Mouse (Mus musculus): ENCODE measurements around the gene Mfsd2a. TPM values are rescaled to one million over a fixed set of nuclear protein-coding genes. Genes with fewer than 3 reads are reported as not detected.
A peak's percentile ranks its signal among the peaks of the same experiment; 100 is the strongest.

Gene Mfsd2a
- polyA plus RNA-seq, 1 experiment = 7.2 TPM

DNA sequence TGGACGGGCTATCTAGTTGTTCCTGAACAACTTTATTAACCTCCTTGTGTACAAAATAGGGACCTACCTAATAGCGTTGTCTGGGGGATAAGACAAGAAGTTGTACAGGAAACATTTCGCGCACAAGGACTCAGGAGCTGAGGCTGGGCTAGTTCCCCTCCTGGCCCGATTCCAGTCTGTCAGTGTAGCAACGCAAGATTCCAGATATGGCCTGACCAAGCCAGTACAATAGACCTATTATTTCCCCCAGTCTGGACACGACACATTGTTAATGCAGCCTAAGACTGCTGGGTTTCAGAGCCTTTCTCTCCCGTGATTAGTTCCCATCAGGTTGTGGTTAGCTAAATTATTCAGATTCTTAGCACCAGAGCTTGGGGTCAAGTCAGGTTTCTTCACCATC lies 1.8 kb upstream of the Mfsd2a start:
- no peak for TF ChIP-seq POLR2A (IDR thresholded peaks at IDR 0.05; ENCODE audit: borderline replicate concordance, extremely low read depth, low read depth, low read length)
- TF ChIP-seq CTCF (IDR thresholded peaks at IDR 0.05; ENCODE audit: insufficient read depth, low read length) = no peak
- DNase-seq = no peak
- no peaks in the 10 kb centered on the region; the same call in 1 of the 2 replicates for H3K4me1 ChIP-seq (ENCODE audit: control insufficient read depth, insufficient read depth, low read length)
- 45% methylated on average over 8 of the region's 8 CpGs for WGBS
- no peak overlapping the region for H3K4me3 ChIP-seq (replicated peaks; ENCODE audit: extremely low read depth, low read depth, low read length)

DNA sequence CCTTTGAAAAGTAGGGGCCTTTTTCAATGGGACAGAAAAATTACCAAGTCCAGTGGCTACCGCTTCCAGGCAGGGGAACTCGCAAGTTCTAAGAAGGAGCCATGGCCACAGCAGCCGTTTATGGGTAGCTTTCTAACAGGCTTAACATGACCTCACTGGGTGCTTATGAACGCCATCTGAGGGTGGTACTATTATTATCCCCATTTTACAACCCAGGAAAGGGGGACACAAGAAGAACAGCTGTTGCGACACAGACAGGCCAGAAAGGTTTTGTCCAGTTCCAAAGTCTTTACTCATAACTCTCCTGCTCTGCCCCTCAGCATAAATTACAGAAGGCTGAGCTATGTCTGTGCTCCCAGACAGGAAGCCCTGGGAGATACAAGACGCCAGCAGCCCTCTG lies 601 bp upstream of the Mfsd2a start:
- Histone ChIP-seq H3K4me1 (ENCODE audit: control insufficient read depth, insufficient read depth, low read length) (no peaks in the 10 kb centered on the region; the same call in 1 of the 2 replicates), H3K4me3 (replicated peaks; ENCODE audit: extremely low read depth, low read depth, low read length) (no peak overlapping the region)
- 39% methylated on average over 6 of the region's 6 CpGs for WGBS
- no peak for TF ChIP-seq POLR2A (IDR thresholded peaks at IDR 0.05; ENCODE audit: borderline replicate concordance, extremely low read depth, low read depth, low read length)
- TF ChIP-seq CTCF (IDR thresholded peaks at IDR 0.05; ENCODE audit: insufficient read depth, low read length) = no peak
- DNase-seq = no peak

DNA sequence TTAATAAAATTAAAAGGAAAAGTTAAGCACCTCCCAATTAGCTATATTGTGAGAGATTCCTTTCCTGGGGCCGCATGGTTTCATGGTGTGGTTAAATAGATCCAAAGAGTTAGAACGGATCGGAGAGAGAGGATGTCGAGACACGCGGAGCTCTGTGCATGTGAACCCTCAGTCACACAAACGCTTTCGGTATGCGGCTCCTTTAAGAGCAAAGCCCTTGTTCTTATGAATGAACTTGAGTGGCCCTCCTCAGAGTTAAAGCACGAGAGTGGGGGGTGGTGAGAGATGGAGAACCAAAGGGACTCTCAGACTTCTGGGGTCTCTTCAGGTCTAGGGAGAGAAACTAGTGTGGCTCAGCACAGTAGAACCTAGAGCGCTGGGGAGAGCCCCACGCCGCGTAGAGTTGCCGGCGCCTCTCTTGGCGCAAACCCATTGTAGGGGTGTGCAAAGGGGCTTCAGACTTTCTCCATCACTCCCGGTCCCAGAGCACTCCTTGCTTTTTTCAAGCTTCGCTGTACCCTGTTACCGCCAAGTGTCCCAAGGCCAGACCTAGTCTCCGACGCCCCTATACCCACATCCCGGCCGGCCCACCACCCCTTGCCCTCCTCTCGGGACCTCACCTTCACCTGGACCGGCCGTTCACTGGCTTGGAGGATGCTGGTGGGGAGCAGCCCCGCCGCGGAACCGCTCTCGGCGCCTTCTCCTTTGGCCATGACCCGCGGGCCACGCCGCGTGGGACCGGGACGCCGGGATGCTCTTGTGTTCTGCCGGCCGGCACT lies 478 bp downstream of the Mfsd2a start:
- no peak for DNase-seq
- H3K4me1 ChIP-seq (ENCODE audit: control insufficient read depth, insufficient read depth, low read length) = peaks cover 3% of the 10 kb centered on the region; the same call in 1 of the 2 replicates
- TF ChIP-seq POLR2A (IDR thresholded peaks at IDR 0.05; ENCODE audit: borderline replicate concordance, extremely low read depth, low read depth, low read length) (no peak), CTCF (IDR thresholded peaks at IDR 0.05; ENCODE audit: insufficient read depth, low read length) (no peak)
- 1% methylated on average over 43 of the region's 43 CpGs for WGBS
- peak overlapping the region; percentile 31 for H3K4me3 ChIP-seq (replicated peaks; ENCODE audit: extremely low read depth, low read depth, low read length)

DNA sequence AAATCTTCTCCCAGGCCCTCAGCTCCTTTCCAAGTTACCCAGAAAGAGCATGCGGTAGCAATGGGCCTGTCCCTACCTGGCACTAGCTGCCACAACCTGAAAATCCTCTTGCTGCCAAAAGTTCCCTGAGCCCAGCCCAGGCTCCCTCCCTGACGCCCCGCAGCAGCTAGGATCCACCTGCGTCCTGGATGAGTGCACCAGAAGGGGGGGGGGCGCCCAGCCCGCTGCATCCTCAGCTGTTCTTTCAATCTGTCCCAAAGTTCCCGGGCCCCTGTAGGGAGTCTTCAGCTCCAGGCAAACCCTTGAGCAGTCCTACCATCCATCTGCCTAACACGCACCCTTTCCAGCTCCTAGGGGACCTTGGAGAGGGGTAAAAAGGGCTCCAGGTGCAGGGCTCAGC lies 1.2 kb downstream of the Mfsd2a start:
- H3K4me1 ChIP-seq (ENCODE audit: control insufficient read depth, insufficient read depth, low read length) = peaks cover 3% of the 10 kb centered on the region; the same call in 1 of the 2 replicates
- TF ChIP-seq POLR2A (IDR thresholded peaks at IDR 0.05; ENCODE audit: borderline replicate concordance, extremely low read depth, low read depth, low read length) (no peak), CTCF (IDR thresholded peaks at IDR 0.05; ENCODE audit: insufficient read depth, low read length) (no peak)
- DNase-seq = no peak
- no peak overlapping the region for H3K4me3 ChIP-seq (replicated peaks; ENCODE audit: extremely low read depth, low read depth, low read length)
- WGBS = 15% methylated on average over 8 of the region's 8 CpGs

DNA sequence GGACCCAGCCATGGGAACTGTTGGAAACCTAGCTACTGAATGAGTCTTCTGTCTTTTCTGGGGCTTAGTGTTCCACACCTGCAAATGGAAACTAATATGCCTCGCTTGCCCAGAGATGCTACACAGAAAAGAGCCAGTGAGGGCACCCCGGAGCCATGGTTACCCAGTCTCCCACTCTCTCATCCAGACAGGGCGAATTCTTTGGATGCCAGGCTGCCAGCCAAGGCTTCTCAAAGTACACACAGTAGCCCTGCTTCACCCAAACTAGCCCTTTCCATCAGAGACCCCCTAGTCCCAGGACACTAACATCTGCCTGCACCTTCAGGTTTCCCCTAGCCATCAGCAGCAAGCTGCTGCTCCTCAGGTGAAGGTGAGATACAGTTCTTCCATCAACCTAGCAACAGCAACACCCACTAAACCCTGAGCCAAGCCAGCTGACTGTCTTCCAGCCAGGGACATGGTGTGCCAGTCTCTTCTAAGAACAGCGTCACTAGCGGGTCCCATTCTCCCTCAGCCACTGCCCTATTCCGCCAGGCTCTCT lies 2.4 kb downstream of the Mfsd2a start:
- Histone ChIP-seq H3K4me1 (ENCODE audit: control insufficient read depth, insufficient read depth, low read length) (peaks cover 5% of the 10 kb centered on the region; the same call in 1 of the 2 replicates), H3K4me3 (replicated peaks; ENCODE audit: extremely low read depth, low read depth, low read length) (no peak overlapping the region)
- WGBS = 83% methylated on average over 6 of the region's 6 CpGs
- no peak for DNase-seq
- TF ChIP-seq POLR2A (IDR thresholded peaks at IDR 0.05; ENCODE audit: borderline replicate concordance, extremely low read depth, low read depth, low read length) (no peak), CTCF (IDR thresholded peaks at IDR 0.05; ENCODE audit: insufficient read depth, low read length) (no peak)

DNA sequence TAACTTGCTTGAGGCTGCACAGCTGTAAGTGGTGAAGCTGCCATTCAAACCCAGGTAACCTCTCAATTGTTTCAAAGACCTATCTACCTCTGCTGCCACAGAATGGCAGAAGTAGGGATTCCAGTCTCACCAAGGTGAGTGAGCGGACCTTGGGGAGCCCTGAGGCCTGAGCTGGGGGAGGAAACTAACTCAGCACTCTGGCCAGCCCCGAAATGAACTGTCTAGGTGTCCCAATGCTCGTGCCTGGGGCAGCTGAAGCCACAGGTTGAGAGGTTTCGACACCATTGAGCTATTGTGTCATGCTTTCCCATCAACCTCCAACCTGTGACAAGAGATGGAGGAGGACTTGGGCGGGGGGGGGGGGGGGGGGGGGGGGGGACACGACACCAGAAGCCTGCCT lies 4.7 kb downstream of the Mfsd2a start:
- Histone ChIP-seq H3K4me1 (ENCODE audit: control insufficient read depth, insufficient read depth, low read length) (peaks cover 5% of the 10 kb centered on the region; the same call in 1 of the 2 replicates), H3K4me3 (replicated peaks; ENCODE audit: extremely low read depth, low read depth, low read length) (no peak overlapping the region)
- 69% methylated on average over 5 of the region's 6 CpGs for WGBS
- DNase-seq = no peak
- TF ChIP-seq POLR2A (IDR thresholded peaks at IDR 0.05; ENCODE audit: borderline replicate concordance, extremely low read depth, low read depth, low read length) = no peak

DNA sequence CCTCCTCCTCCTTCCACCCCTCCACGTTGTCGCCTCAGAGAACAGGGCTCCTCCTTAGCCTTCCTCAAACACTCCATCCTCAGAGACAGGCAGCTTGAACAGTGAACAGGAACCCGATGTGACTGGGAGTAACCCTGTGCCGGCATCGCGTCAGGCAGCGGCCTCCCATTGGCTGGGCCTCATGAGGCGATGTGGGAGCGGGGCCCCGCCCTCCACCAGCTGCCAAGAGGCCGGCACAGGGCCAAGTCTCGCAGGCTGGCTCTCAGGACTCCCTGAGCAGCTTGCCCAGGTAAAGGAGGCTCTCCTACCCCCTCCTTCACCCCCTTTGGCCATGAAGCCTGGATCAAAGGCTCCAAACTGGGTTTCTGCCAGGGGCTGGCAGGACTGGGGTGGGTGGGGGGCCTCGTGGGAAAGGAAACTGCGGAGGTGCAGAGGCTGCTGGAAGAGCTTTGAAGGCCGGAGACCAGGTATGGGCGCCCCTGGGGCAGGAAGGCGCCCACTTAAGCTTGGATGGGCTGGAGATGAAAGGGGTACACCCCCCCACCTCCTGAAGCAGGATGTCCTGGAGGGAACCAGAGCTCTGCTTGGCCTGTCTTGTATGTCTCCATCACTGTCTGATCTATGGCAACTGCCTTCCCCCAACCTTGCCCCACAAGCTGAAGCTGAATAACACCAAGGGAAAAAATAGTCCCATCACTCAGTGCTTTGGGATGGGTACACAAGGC lies 5.4 kb downstream of the Mfsd2a start:
- Histone ChIP-seq H3K4me3 (replicated peaks; ENCODE audit: extremely low read depth, low read depth, low read length) (no peak overlapping the region), H3K4me1 (ENCODE audit: control insufficient read depth, insufficient read depth, low read length) (0 out of 2 replicates have a peak, but pooled peaks cover 5% of the 10 kb centered on the region)
- TF ChIP-seq POLR2A (IDR thresholded peaks at IDR 0.05; ENCODE audit: borderline replicate concordance, extremely low read depth, low read depth, low read length) (no peak), CTCF (IDR thresholded peaks at IDR 0.05; ENCODE audit: insufficient read depth, low read length) (no peak)
- DNase-seq = peak; percentile 84
- WGBS = 8% methylated on average over 17 of the region's 17 CpGs

DNA sequence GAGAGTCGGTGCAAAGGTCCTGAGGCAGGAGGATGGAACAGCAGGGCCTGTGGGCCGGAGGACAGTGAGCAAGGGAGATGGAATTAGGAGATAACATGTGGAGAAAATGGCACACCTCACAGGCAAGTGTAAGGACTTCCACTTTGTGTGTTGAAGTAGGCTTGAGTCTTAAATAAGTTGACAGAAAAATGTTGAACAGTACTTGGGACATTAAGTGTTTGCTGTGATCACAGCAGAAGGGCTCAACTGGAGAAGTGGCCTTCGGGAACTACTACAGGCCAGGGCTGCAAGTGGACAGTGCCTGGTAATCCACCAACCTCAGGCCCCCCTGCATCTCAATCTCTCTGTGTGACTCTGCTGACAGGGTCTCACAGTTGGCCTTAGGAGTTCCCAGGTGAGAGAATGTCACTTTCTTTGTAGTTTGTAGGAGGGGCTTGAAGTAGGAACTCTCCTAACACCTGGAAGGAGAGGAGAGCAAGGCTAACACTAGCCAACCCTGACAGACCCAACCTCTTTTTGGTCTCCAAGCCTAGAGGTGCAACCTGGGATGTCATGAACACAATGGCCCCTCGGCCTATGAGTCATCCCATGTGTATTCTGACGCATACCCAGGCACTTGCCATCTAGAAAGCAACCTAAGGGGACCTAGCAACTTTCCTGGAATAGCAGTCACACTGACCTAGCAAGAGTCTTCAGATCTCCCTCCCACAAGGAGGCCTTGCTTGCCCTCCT lies 6.1 kb downstream of the Mfsd2a start:
- TF ChIP-seq CTCF (IDR thresholded peaks at IDR 0.05; ENCODE audit: insufficient read depth, low read length) (no peak), POLR2A (IDR thresholded peaks at IDR 0.05; ENCODE audit: borderline replicate concordance, extremely low read depth, low read depth, low read length) (no peak)
- Histone ChIP-seq H3K4me3 (replicated peaks; ENCODE audit: extremely low read depth, low read depth, low read length) (no peak overlapping the region), H3K4me1 (ENCODE audit: control insufficient read depth, insufficient read depth, low read length) (0 out of 2 replicates have a peak, but pooled peaks cover 5% of the 10 kb centered on the region)
- 51% methylated on average over 5 of the region's 5 CpGs for WGBS
- peak; percentile 37 for DNase-seq

DNA sequence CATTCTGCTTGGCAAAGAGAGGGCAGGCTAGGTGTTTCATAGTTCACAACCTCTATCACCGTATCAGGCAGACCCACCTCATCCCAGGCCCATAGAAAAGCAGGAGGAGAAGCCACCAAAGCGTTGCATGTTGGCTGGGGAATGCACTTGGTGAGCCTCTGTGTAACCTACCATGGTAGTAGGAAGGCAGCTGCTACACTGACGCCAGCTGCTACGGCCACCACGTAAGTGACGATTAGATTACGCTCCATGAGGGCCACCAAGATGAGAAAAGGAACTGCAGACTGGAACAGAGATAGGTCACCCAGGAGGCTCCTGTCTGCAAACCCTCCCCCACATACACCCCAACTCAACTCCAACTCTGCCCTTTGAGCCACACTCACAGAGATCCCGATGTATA lies 11.9 kb downstream of the Mfsd2a start:
- Histone ChIP-seq H3K4me3 (replicated peaks; ENCODE audit: extremely low read depth, low read depth, low read length) (no peak overlapping the region), H3K4me1 (ENCODE audit: control insufficient read depth, insufficient read depth, low read length) (no peaks in the 10 kb centered on the region)
- TF ChIP-seq POLR2A (IDR thresholded peaks at IDR 0.05; ENCODE audit: borderline replicate concordance, extremely low read depth, low read depth, low read length) (no peak), CTCF (IDR thresholded peaks at IDR 0.05; ENCODE audit: insufficient read depth, low read length) (no peak)
- WGBS = 88% methylated on average over 8 of the region's 8 CpGs
- DNase-seq = no peak

Data from lung, adult 2 months (tissue).